Mouse (Mus musculus) brain, embryonic 14.5 days (tissue): ENCODE data around the gene Prkca. TPM values are rescaled to one million over a fixed set of nuclear protein-coding genes. Genes with fewer than 3 reads are reported as not detected.

Source experiments
- DNase-seq: peaks from one replicate; pipeline ENCODE4 v3.0.0-alpha.2; 2011; ENCODE audit warnings: low read depth
- CTCF ChIP-seq: fragments of 200-500 bp; IDR thresholded peaks from 2 replicates; pipeline ENCODE4 v1.5.1; 2012; ENCODE audit warnings: inconsistent platforms, mild to moderate bottlenecking, moderate library complexity, borderline replicate concordance; ENCODE audit not compliant: insufficient read depth, insufficient read length; ENCODE audit errors: extremely low read depth
- POLR2A ChIP-seq: fragments of 200-500 bp; IDR thresholded peaks from 2 replicates; pipeline ENCODE4 v1.6.1; 2012; ENCODE audit warnings: mild to moderate bottlenecking, inconsistent platforms, borderline replicate concordance; ENCODE audit not compliant: poor library complexity, insufficient read depth, insufficient read length, severe bottlenecking; ENCODE audit errors: extremely low read depth
- polyA plus RNA-seq: library from polyadenylated mRNA; depleted of rRNA; stranded (reverse); fragments of >200 nt; gene quantifications from 2 replicates; pipeline ENCODE4 v1.2.3, GENCODE M21; 2012

Gene Prkca
- polyA plus RNA-seq, 1 experiment: 13.1 TPM

DNA sequence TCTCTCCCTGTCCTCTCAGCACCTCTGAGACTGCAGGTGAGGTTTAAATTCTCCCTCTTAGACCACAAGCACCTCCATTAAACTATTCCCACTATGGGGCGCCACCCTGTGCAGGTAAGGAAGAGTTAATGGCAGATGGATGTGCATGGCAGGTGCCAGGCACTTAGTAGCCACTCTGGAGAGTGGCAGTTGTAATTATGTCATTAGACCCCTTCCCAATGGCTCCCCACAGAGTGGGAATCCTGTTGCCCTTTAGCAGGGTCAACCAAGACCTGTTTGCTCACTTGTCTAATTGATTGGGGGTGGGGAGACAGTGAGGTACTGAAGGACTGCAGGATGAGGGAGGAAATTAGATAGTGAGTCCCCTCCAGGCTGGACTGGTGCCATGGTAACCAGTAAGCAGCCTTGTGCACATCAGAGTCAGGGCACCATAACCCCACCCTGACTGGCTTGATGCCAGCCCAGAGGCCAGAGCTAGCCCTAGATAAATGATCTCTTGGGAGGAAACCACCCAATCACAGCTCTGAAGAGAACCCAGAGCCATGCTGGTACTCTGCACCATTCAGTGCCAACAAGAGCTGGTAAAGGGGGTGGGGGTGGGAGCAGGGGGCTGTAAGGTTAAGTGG is 63.9 kb downstream of the Prkca start:
- DNase-seq: peak; percentile 71
- TF ChIP-seq CTCF (no peak), POLR2A (no peak)

DNA sequence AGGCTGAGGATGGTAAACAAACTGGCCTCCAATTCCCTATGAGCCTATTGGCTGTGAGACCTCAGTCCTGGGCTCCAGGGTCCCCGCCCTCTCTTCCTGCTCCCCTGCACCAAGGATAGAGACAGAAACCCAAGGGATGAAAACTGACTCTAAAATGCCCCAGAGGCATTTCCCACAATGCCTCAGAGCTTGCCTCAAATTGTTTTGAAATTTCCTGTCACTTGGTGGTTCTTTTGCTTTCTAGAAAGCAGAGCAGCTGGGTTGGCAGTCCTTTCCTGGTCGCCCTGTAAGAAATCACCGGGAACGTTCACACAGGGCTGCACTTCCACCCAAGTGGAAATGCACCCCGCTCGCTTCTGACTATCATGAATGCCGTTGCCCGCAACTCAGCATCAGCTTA is 66.6 kb downstream of the Prkca start:
- TF ChIP-seq POLR2A (no peak), CTCF (no peak)
- DNase-seq: no peak

DNA sequence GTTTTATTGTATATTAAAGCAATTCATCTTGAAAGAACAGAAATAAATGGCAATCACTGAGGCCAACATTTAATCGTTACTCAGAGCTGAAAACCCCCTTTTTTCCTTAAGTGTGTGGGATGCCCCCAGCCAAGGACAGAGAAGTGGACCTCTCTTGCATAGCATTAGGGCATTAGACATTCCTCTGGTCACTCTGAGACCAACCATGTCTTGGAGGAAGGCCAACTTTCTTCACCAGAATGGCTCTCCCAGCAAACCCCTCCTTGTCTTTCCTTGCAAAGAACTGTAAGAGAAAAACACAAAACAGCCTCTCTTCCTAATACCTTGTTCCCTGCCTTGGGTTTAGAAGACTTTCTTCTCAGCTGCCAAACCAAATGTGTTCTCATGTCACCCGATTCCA is 67.6 kb downstream of the Prkca start:
- peak; percentile 47 for DNase-seq
- no peak for TF ChIP-seq POLR2A
- TF ChIP-seq CTCF: no peak

DNA sequence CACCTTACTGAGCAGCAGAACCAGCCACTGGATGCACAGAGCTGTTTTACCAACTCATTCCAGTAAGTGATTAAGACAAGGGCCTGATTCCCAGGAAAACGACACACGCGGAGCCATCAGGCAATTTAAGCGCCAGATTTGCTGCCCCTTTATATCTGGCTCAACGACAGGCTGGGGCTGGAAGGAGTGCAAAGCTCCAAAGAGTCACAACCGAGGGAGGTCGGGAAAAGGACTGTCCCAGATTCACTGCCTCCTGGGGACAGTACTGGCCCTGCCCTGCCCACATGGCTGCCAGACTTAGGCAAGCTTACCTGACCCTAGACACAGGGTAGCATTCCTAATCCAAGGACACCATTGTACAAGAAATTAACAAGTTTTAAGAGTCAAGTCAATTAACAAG is 69.7 kb downstream of the Prkca start:
- no peak for DNase-seq
- TF ChIP-seq CTCF: no peak

DNA sequence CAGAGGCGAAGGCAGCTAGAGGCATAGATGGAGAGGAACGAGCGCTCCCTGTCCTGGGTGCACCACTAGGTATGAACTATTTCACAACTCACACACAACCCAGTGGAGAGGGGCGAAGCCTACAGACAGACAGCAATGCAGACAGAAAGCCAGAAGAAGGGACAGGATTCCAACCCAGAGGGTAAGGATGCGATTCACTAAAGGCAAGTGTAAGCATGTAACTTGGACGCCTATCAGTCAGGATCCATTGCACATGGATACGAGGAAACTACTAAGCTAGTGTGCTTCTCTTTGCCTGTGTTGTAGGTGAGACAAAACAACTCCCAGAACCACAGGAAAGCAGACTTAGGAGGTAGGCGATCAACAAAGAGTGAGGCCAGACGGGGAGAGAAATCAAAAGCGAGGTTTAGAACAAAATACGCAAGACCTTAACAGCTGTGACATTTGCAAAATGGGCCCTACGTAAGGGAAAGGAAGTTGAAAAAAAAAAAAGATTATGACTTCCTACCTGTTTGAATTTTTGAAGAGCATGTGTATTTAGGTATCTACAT is 70.2 kb downstream of the Prkca start:
- DNase-seq: no peak
- TF ChIP-seq CTCF (no peak), POLR2A (no peak)

DNA sequence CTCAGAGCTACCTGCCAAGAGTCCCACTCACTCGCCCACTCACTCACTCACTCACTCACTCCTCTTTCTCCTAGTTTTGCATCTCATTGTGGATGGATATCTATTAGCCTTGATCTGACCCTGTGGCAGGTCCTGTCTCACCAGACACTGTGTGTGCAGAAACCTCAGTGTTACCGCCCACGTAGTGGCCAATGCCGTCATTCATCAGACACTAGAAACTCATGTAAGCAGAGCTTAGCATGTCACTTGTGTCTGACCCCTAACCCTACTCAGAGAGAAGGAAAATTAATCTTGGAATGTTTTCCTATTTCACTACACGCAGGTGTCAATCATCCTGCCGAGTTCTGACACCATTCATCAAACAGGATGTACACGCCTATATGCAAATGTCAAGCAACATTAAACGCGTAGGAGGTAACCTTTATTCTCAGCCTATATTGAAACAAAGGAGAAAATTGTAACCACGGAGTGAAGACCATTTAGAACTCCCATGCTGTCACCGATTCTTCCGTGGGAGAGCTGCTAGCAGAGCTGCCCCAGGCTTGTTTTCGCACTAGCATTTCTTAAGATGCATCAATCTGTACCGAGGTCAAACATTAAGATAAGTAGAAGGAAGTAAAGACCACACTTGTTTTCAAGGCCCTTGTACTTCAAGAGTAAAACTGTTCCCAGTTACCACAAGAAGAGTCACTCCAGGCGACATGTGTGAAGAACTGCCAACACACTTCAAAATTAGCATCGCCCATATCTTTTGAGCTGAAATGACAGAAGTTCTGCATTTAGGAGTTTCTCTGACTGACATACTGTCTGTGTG is 70.9 kb downstream of the Prkca start:
- no peak for DNase-seq
- TF ChIP-seq POLR2A: no peak

DNA sequence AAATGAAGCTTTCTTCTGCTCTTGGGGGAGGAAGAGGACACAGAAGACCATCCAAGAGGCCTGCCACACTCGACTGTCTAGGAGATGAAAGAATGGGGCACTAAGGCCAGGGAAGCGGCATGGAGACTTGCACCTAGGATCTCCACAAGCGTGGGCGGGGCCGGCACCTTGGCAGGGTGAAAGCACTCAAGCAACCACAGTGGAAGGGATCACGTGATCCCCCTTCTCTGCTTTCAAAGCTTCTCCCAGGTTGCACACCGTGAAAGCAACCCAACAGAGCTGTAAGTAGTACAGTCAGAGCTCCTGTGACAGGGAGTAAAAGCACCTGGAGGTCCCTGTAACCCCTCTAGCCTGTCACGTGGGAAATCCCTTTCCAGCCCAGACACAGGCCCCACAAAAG is 72.4 kb downstream of the Prkca start:
- no peak for DNase-seq
- no peak for TF ChIP-seq POLR2A
- no peak for TF ChIP-seq CTCF

DNA sequence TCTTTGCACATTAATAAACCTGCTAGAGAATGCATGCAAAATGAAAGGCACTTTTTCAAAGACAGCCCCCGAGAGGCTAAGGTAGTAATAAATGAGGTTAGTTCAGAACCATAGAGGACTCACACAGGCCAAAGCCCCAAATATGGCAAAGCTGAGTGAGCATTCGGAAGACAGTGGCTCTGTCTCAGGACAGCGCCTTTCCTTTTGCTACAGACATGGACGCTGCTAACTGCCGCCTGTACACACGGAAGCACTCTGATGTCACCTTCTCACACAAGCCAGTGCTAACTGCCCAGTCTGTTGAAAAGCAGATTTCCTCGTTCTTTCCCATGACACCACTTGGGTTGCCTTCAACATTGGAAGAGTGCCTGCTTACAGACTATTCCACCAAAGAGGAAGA is 74.2 kb downstream of the Prkca start:
- TF ChIP-seq CTCF: no peak
- no peak for TF ChIP-seq POLR2A
- no peak for DNase-seq

DNA sequence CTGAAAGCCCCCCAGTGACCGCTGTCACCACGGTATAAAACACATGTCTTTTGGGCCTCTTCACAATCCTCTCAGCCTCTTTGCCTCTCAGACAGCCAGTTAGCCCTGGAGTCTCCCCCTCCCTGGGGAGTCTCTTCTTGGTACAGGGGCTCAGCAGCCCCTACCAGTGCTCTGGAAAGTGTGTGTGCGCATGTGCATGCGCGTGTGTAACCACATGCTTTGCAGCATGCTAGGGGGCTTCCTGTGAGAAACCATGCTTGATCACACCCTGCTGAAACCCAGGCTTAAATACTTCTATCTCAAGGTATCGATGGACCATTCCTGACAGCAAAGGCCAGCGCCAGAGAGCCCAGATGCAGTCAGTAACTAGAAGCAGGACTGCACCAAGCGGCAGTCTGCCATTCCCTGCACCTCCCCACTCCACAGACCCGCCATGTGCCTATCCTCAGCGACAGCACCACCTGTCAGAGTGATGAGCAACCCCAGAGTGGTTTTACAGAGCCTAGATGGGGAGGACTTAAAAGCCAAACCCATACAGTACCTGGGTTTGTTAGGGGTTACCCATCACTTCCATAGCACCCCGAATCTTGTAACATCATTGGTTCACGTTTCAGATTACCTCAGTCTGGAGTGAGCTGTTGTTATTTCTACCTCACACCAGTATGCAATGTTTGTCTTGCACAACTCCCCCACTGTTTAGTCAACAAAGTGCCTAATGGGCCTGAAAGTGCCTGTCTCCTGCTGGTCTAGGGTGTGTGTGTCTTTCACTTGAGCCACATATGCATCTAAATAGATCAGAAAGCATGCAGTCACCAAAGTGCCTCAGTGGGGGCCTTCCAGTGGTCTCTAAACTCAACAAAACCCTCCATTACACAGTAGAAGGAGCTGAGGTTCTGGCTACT is 75.1 kb downstream of the Prkca start:
- peak; percentile 44 for DNase-seq
- no peak for TF ChIP-seq CTCF
- no peak for TF ChIP-seq POLR2A

DNA sequence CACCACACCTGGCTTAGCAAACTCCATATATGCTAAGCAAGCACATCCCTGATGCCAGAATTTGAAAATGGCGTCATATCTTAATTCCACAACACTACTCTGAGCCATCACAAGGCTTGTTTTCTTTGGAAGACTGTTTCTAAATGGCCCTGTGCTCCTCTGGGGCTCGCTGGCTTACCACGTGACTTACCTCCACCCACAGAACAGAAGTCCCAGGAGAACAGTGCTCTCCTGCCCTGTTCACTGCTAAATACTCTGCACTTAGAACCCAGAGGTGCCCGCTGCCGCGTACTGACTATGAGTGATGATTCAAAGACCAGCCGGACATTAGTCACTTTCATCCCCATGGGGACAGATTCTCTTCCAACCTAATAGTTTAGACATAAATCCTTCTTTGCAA is 75.9 kb downstream of the Prkca start:
- TF ChIP-seq POLR2A: no peak
- no peak for TF ChIP-seq CTCF
- DNase-seq: no peak

DNA sequence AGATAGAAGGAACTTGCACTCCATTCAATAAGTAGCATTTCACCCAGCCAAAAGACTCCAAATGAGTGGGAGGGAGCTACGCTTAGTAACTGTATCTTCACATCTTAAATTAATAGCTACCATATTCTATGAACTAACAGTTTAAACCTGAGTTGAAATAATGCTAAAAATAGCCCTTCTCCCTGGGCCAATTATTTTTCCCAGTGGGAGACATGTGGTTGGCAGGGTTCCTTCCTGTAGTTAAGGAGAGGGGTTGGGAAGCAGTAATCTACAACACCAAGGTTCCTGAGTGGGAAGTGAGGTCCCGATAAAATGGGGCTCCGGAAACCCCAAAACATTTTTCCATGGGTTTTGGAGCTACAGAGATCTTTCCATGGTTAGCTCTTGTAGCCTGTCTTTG is 76.7 kb downstream of the Prkca start:
- peak; percentile 65 for DNase-seq
- TF ChIP-seq CTCF (no peak), POLR2A (no peak)

DNA sequence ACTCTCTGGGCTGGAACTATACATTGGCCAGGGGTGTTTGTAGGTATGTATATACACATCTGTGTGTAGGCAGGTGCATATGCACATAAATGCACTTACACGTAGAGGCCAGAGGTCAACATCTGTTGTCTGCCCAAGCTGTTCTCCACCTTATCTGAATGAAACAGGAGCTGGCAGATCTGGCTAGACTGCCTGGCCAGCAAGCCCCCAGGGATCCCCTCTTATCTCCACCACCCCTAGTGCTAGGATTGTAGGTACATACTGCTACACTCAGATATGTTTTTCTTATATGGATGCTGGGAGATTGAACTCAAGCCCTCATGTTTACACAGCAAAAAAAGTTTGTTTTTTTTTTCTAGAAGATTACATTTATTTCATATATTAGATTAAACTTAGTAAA is 79.9 kb downstream of the Prkca start:
- no peak for DNase-seq
- TF ChIP-seq CTCF (no peak), POLR2A (no peak)
